Mouse (Mus musculus): ENCODE results near the gene Ctsk. TPM values are rescaled to one million over a fixed set of nuclear protein-coding genes. Genes with fewer than 3 reads are reported as not detected.

The Ctsk gene
- polyA plus RNA-seq, 1 experiment, result 8.2 TPM

- Histone ChIP-seq H3K27ac (ENCODE audit: insufficient read depth, low read depth, low read length) (no peak overlapping the region), H3K4me3 (ENCODE audit: insufficient read depth, low read depth, low read length) (no peak overlapping the region), H3K4me1 (ENCODE audit: control insufficient read depth, insufficient read depth, low read length) (no peaks in the 10 kb centered on the region), H3K36me3 (ENCODE audit: control insufficient read depth, insufficient read depth, low read length) (no peaks in the 10 kb centered on the region), H3K27me3 (replicated peaks; ENCODE audit: control insufficient read depth, insufficient read depth, low read length) (no peaks in the 10 kb centered on the region)
- 86% methylated on average over 3 of the region's 3 CpGs for WGBS
- TF ChIP-seq POLR2A (IDR thresholded peaks at IDR 0.05; ENCODE audit: low read depth, low read length), result no peak
- TF ChIP-seq CTCF (conservative IDR thresholded peaks at IDR 0.05; ENCODE audit: insufficient read depth, insufficient read length, low read depth, low read length), result no peak
- DNase-seq, result no peak
Measured at GRCm38 (mm10) chr3:95520100-95520499, 21.0 kb downstream of the Ctsk start.

GRCm38 (mm10) chr3:95521168-95521567, 22.1 kb downstream of the Ctsk start:
- peak; percentile 20 for DNase-seq
- no peak overlapping the region for H3K4me3 ChIP-seq (ENCODE audit: insufficient read depth, low read depth, low read length)
- no peaks in the 10 kb centered on the region for H3K36me3 ChIP-seq (ENCODE audit: control insufficient read depth, insufficient read depth, low read length)
- no peaks in the 10 kb centered on the region for H3K27me3 ChIP-seq (replicated peaks; ENCODE audit: control insufficient read depth, insufficient read depth, low read length)
- H3K4me1 ChIP-seq (ENCODE audit: control insufficient read depth, insufficient read depth, low read length), result no peaks in the 10 kb centered on the region
- 81% methylated on average over 10 of the region's 10 CpGs for WGBS
- TF ChIP-seq CTCF (conservative IDR thresholded peaks at IDR 0.05; ENCODE audit: insufficient read depth, insufficient read length, low read depth, low read length) (no peak), POLR2A (IDR thresholded peaks at IDR 0.05; ENCODE audit: low read depth, low read length) (no peak)
- H3K27ac ChIP-seq (ENCODE audit: insufficient read depth, low read depth, low read length), result no peak overlapping the region

GRCm38 (mm10) chr3:95523662-95524061, 24.6 kb downstream of the Ctsk start:
- DNase-seq, result peak; percentile 47
- H3K27me3 ChIP-seq (replicated peaks; ENCODE audit: control insufficient read depth, insufficient read depth, low read length), result no peaks in the 10 kb centered on the region
- no peaks in the 10 kb centered on the region for H3K4me1 ChIP-seq (ENCODE audit: control insufficient read depth, insufficient read depth, low read length)
- no peak overlapping the region for H3K27ac ChIP-seq (ENCODE audit: insufficient read depth, low read depth, low read length)
- WGBS, result 31% methylated on average over 3 of the region's 3 CpGs
- no peak for TF ChIP-seq CTCF (conservative IDR thresholded peaks at IDR 0.05; ENCODE audit: insufficient read depth, insufficient read length, low read depth, low read length)
- TF ChIP-seq POLR2A (IDR thresholded peaks at IDR 0.05; ENCODE audit: low read depth, low read length), result no peak
- no peaks in the 10 kb centered on the region for H3K36me3 ChIP-seq (ENCODE audit: control insufficient read depth, insufficient read depth, low read length)
- H3K4me3 ChIP-seq (ENCODE audit: insufficient read depth, low read depth, low read length), result no peak overlapping the region

- 41% methylated on average over 2 of the region's 2 CpGs for WGBS
- no peak for TF ChIP-seq CTCF (conservative IDR thresholded peaks at IDR 0.05; ENCODE audit: insufficient read depth, insufficient read length, low read depth, low read length)
- TF ChIP-seq POLR2A (IDR thresholded peaks at IDR 0.05; ENCODE audit: low read depth, low read length), result no peak
- Histone ChIP-seq H3K27me3 (replicated peaks; ENCODE audit: control insufficient read depth, insufficient read depth, low read length) (no peaks in the 10 kb centered on the region), H3K36me3 (ENCODE audit: control insufficient read depth, insufficient read depth, low read length) (no peaks in the 10 kb centered on the region), H3K4me3 (ENCODE audit: insufficient read depth, low read depth, low read length) (no peak overlapping the region), H3K27ac (ENCODE audit: insufficient read depth, low read depth, low read length) (no peak overlapping the region), H3K4me1 (ENCODE audit: control insufficient read depth, insufficient read depth, low read length) (no peaks in the 10 kb centered on the region)
- peak; percentile 69 for DNase-seq
Measured at GRCm38 (mm10) chr3:95524673-95525072, 25.6 kb downstream of the Ctsk start.

GRCm38 (mm10) chr3:95526111-95526510, 27.1 kb downstream of the Ctsk start:
- H3K36me3 ChIP-seq (ENCODE audit: control insufficient read depth, insufficient read depth, low read length), result no peaks in the 10 kb centered on the region
- TF ChIP-seq POLR2A (IDR thresholded peaks at IDR 0.05; ENCODE audit: low read depth, low read length) (no peak), CTCF (conservative IDR thresholded peaks at IDR 0.05; ENCODE audit: insufficient read depth, insufficient read length, low read depth, low read length) (no peak)
- H3K4me1 ChIP-seq (ENCODE audit: control insufficient read depth, insufficient read depth, low read length), result no peaks in the 10 kb centered on the region
- no peak for DNase-seq
- no peaks in the 10 kb centered on the region for H3K27me3 ChIP-seq (replicated peaks; ENCODE audit: control insufficient read depth, insufficient read depth, low read length)
- H3K27ac ChIP-seq (ENCODE audit: insufficient read depth, low read depth, low read length), result no peak overlapping the region
- no peak overlapping the region for H3K4me3 ChIP-seq (ENCODE audit: insufficient read depth, low read depth, low read length)

- DNase-seq, result peak; percentile 9
- H3K27me3 ChIP-seq (replicated peaks; ENCODE audit: control insufficient read depth, insufficient read depth, low read length), result no peaks in the 10 kb centered on the region
- no peaks in the 10 kb centered on the region for H3K4me1 ChIP-seq (ENCODE audit: control insufficient read depth, insufficient read depth, low read length)
- WGBS, result 72% methylated on average over 8 of the region's 8 CpGs
- no peak within 1 kb of the TSS for H3K4me3 ChIP-seq (ENCODE audit: insufficient read depth, low read depth, low read length)
- no peaks in the 10 kb centered on the region for H3K36me3 ChIP-seq (ENCODE audit: control insufficient read depth, insufficient read depth, low read length)
- TF ChIP-seq POLR2A (IDR thresholded peaks at IDR 0.05; ENCODE audit: low read depth, low read length) (no peak), CTCF (conservative IDR thresholded peaks at IDR 0.05; ENCODE audit: insufficient read depth, insufficient read length, low read depth, low read length) (no peak)
- no peak within 1 kb of the TSS for H3K27ac ChIP-seq (ENCODE audit: insufficient read depth, low read depth, low read length)
Measured at GRCm38 (mm10) chr3:95526622-95527211, 27.7 kb downstream of the Ctsk start, which contains the start of gene Ctss. TSS of gene Ctss (plus strand) at chr3:95526786.

- no peaks in the 10 kb centered on the region for H3K36me3 ChIP-seq (ENCODE audit: control insufficient read depth, insufficient read depth, low read length)
- no peak overlapping the region for H3K4me3 ChIP-seq (ENCODE audit: insufficient read depth, low read depth, low read length)
- H3K27ac ChIP-seq (ENCODE audit: insufficient read depth, low read depth, low read length), result no peak overlapping the region
- 85% methylated on average over 6 of the region's 6 CpGs for WGBS
- no peak for TF ChIP-seq POLR2A (IDR thresholded peaks at IDR 0.05; ENCODE audit: low read depth, low read length)
- TF ChIP-seq CTCF (conservative IDR thresholded peaks at IDR 0.05; ENCODE audit: insufficient read depth, insufficient read length, low read depth, low read length), result no peak
- DNase-seq, result peak; percentile 16
- H3K27me3 ChIP-seq (replicated peaks; ENCODE audit: control insufficient read depth, insufficient read depth, low read length), result no peaks in the 10 kb centered on the region
- no peaks in the 10 kb centered on the region for H3K4me1 ChIP-seq (ENCODE audit: control insufficient read depth, insufficient read depth, low read length)
Measured at GRCm38 (mm10) chr3:95529814-95530213, 30.8 kb downstream of the Ctsk start.
